Mouse (Mus musculus) intestine, embryonic 16.5 days (tissue): Measurements from ENCODE around the gene Mmp15. TPM values are rescaled to one million over a fixed set of nuclear protein-coding genes. Genes with fewer than 3 reads are reported as not detected.

Source experiments
- ATAC-seq: fragments of 200-750 bp; cut with Nextera tagmentation; 2 replicates; pipeline ENCODE4 v1.8.0; 2017; ENCODE audit warnings: moderate TSS enrichment, moderate library complexity
- H3K27ac ChIP-seq: fragments of 300-500 bp; sonication (generic); 2 replicates; pipeline ENCODE4 v1.5.1; 2014; ENCODE audit warnings: mild to moderate bottlenecking, low read length
- H3K27me3 ChIP-seq: fragments of 300-500 bp; sonication (generic); replicated peaks from 2 replicates; pipeline ENCODE4 v1.6.1; 2014; ENCODE audit warnings: low read length, control low read depth, mixed read lengths; ENCODE audit not compliant: control insufficient read depth, insufficient read depth
- H3K36me3 ChIP-seq: fragments of 300-500 bp; sonication (generic); 2 replicates; pipeline ENCODE4 v1.6.1; 2014; ENCODE audit warnings: low read length, control low read depth; ENCODE audit not compliant: control insufficient read depth, insufficient read depth
- H3K4me1 ChIP-seq: fragments of 300-500 bp; sonication (generic); 2 replicates; pipeline ENCODE4 v1.6.1; 2014; ENCODE audit warnings: low read length, control low read depth, mixed read lengths; ENCODE audit not compliant: control insufficient read depth, insufficient read depth
- H3K4me2 ChIP-seq: fragments of 300-500 bp; sonication (generic); 2 replicates; pipeline ENCODE4 v1.6.1; 2014; ENCODE audit warnings: low read depth, low read length, control low read depth
- H3K4me3 ChIP-seq: fragments of 300-500 bp; sonication (generic); 2 replicates; pipeline ENCODE4 v1.5.1; 2014; ENCODE audit warnings: mild to moderate bottlenecking, low read length
- H3K9ac ChIP-seq: fragments of 300-500 bp; sonication (generic); 2 replicates; pipeline ENCODE4 v1.6.1; 2014; ENCODE audit warnings: low read depth, low read length
- H3K9me3 ChIP-seq: fragments of 300-500 bp; sonication (generic); 2 replicates; pipeline ENCODE4 v1.6.1; 2016; ENCODE audit warnings: low read length, control low read depth; ENCODE audit not compliant: control insufficient read depth
- WGBS: fragments of 180-500 bp; shearing (Covaris S2); extraction: QIAGEN DNeasy Blood & Tissue Kit; methylation state at CpG from one replicate; pipeline ENCODE4 v1.1.7; 2014; 5-methylcytosine and 5-hydroxymethylcytosine counted together
- polyA plus RNA-seq: library from polyadenylated mRNA; unstranded; fragments of >200 nt; fragmentation: Nextera tagmentation; extraction: Ambion mirVana; gene quantifications from 2 replicates; pipeline ENCODE4 v1.2.1, GENCODE M21; 2015

Gene Mmp15
- 7.9 and 8.3 TPM in 2 replicates for polyA plus RNA-seq

GRCm38 (mm10) chr8:95352151-95352870 is at the start of gene Mmp15:
Gene Mmp15, plus strand, starts transcription at chr8:95352268.
- ATAC-seq, result peak; percentile 83
- Histone ChIP-seq H3K9ac (peak within 1 kb of the TSS; percentile 82), H3K4me3 (peak within 1 kb of the TSS; percentile 84), H3K27ac (peak within 1 kb of the TSS; percentile 84), H3K4me1 (peaks cover 30% of the 10 kb centered on the region), H3K36me3 (no peaks in the 10 kb centered on the region), H3K4me2 (peak within 1 kb of the TSS; percentile 95), H3K9me3 (no peaks in the 10 kb centered on the region), H3K27me3 (no peaks in the 10 kb centered on the region)
- WGBS, result under 1% methylated on average over 78 of the region's 80 CpGs

GRCm38 (mm10) chr8:95302410-95302809 is 49.7 kb upstream of the Mmp15 start:
- Histone ChIP-seq H3K4me3 (no peak overlapping the region), H3K4me1 (no peaks in the 10 kb centered on the region), H3K27ac (no peak overlapping the region), H3K9ac (no peak overlapping the region), H3K9me3 (no peaks in the 10 kb centered on the region), H3K36me3 (no peaks in the 10 kb centered on the region), H3K27me3 (no peaks in the 10 kb centered on the region), H3K4me2 (no peak overlapping the region)
- 19% methylated on average over 5 of the region's 5 CpGs for whole genome bisulfite sequencing
- ATAC-seq, result no peak

DNA sequence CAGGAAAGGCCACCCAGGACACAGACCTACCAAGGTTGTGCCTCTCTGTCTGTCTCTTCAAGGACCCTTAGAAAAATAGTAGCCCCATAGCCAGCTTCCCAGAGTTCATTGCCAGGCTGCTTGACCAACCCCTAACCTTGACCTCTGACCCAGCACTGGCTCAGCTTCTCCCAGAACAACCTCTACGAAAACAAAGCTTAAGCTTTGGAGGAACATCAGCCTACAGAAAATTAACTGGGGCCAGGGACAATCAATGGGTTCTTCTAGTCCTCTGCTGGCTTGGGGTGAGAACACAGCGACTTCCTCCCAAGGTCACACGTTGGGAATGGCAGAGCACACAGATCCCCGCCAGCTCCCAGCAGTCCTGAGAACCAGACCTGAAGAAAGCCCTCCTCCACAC is 46.5 kb upstream of the Mmp15 start:
- no peaks in the 10 kb centered on the region for H3K4me1 ChIP-seq
- H3K27me3 ChIP-seq, result no peaks in the 10 kb centered on the region
- H3K27ac ChIP-seq, result no peak overlapping the region
- no peaks in the 10 kb centered on the region for H3K36me3 ChIP-seq
- no peak for ATAC-seq
- H3K4me2 ChIP-seq, result no peak overlapping the region
- 49% methylated on average over 4 of the region's 4 CpGs for WGBS
- H3K9me3 ChIP-seq, result no peaks in the 10 kb centered on the region
- H3K4me3 ChIP-seq, result no peak overlapping the region
- no peak overlapping the region for H3K9ac ChIP-seq

DNA sequence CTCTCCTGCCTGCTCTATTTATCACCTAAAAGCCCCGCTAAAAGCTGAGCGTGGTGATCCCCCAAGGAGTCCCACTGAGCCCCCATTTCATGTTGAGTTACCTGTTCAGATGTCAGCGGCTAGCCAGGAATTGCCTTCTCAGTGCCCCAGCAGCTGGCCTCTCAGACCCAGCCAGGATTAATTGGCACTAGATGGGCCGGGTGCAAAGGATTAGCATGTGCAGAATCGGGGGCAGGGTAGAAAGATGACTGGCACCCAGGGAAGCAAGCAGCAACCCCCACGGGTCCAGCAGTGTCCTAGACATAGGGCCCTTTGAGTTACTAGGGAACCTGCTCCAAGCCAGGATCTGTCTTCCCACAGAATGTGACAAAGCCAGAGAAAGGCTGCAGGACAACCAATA is 45.6 kb upstream of the Mmp15 start, which contains the start of gene Cngb1:
Gene Cngb1 (minus strand): TSS at position 155 of the 400 bp plus-strand sequence.
- ATAC-seq, result no peak
- WGBS, result 52% methylated on average over 6 of the region's 6 CpGs
- Histone ChIP-seq H3K36me3 (no peaks in the 10 kb centered on the region), H3K27me3 (no peaks in the 10 kb centered on the region), H3K9me3 (no peaks in the 10 kb centered on the region), H3K4me1 (no peaks in the 10 kb centered on the region), H3K27ac (no peak within 1 kb of the TSS), H3K9ac (no peak within 1 kb of the TSS), H3K4me3 (no peak within 1 kb of the TSS), H3K4me2 (no peak within 1 kb of the TSS)

DNA sequence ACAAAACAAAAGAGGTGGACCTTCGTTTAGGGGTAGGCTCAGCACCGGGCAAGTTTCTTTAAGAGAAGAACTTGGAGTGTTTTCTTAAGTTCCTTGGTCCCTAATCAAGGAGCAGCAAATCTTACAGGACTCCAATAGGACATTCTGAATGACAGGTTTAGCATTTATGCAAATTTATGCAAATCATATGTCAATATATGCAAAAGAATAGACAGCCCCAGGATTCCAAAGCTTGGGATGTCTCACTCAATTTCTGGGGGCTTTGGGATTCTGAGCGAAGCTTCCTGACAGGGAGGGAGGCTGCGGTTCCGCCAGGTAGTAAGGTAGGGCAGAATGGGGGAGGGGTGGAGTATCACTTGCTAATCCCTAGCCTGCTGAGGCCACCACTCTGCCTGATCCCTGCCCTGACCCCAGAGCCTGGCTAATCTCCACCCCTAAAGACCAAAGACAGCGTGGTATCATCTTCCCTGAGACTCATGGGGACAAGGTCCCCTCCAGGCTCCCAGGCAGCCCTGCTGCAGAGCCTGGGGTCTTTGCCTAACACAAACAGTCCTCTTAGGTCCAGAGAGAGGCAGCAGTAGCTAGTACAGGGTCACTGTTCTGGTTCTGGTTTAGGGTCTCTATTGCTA is 41.6 kb upstream of the Mmp15 start, which contains the start of gene Tepp:
Gene Tepp (plus strand): TSS at position 225 of the 629 bp plus-strand sequence.
- Histone ChIP-seq H3K9ac (no peak within 1 kb of the TSS), H3K36me3 (no peaks in the 10 kb centered on the region), H3K27ac (no peak within 1 kb of the TSS), H3K9me3 (no peaks in the 10 kb centered on the region), H3K4me1 (no peaks in the 10 kb centered on the region), H3K27me3 (no peaks in the 10 kb centered on the region), H3K4me3 (no peak within 1 kb of the TSS), H3K4me2 (no peak within 1 kb of the TSS)
- 32% methylated on average over 6 of the region's 6 CpGs for WGBS
- no peak for ATAC-seq

GRCm38 (mm10) chr8:95312836-95313235 is 39.2 kb upstream of the Mmp15 start:
- Histone ChIP-seq H3K27ac (no peak overlapping the region), H3K4me1 (no peaks in the 10 kb centered on the region), H3K9me3 (no peaks in the 10 kb centered on the region), H3K4me2 (no peak overlapping the region), H3K27me3 (no peaks in the 10 kb centered on the region), H3K36me3 (no peaks in the 10 kb centered on the region), H3K9ac (no peak overlapping the region), H3K4me3 (no peak overlapping the region)
- no peak for ATAC-seq
- WGBS, result 62% methylated on average over 18 of the region's 18 CpGs

DNA sequence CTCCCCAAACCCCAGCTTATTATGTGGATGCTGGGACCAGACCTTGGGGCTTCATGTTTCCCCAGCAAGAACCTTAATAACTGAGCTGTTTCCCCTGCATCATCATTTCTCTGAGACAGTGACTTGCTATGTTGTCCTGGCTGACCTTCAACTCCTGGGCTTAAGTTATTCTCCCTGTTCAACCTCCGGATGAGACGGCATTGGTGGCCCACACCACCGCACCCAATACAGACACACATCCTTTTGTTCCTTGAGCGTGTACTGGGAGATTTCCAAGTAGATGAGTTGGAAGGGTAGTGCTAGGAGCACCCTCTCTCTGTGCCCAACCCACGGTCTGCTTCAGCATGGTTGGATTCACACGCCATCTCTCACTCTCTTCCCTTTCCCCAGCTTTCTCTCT is 38.2 kb upstream of the Mmp15 start:
- 85% methylated on average over 6 of the region's 6 CpGs for WGBS
- no peak overlapping the region for H3K4me3 ChIP-seq
- H3K36me3 ChIP-seq, result no peaks in the 10 kb centered on the region
- ATAC-seq, result no peak
- no peaks in the 10 kb centered on the region for H3K4me1 ChIP-seq
- H3K27ac ChIP-seq, result no peak overlapping the region
- H3K4me2 ChIP-seq, result no peak overlapping the region
- H3K9ac ChIP-seq, result no peak overlapping the region
- H3K27me3 ChIP-seq, result no peaks in the 10 kb centered on the region
- H3K9me3 ChIP-seq, result no peaks in the 10 kb centered on the region

DNA sequence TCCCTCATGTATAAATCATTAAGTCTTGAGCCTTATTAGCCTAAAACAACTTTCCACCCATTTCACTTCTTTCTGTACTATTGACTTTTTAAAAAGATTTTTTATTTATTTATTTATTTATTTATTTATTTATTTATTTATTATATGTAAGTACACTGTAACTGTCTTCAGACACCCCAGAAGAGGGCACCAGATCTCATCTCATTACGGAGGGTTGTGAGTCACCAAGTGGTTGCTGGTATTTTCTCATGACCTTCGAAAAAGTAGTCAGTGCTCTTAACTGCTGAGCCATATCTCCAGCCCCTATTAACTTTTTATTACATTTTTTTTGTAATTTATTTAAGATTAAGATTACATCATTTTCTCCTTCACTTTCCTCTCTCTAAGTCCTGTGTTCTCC is 37.4 kb upstream of the Mmp15 start:
- Histone ChIP-seq H3K27ac (no peak overlapping the region), H3K27me3 (no peaks in the 10 kb centered on the region), H3K4me3 (no peak overlapping the region), H3K9me3 (no peaks in the 10 kb centered on the region), H3K9ac (no peak overlapping the region), H3K4me2 (no peak overlapping the region), H3K4me1 (no peaks in the 10 kb centered on the region), H3K36me3 (no peaks in the 10 kb centered on the region)
- WGBS, result 62% methylated on average over 2 of the region's 2 CpGs
- no peak for ATAC-seq

DNA sequence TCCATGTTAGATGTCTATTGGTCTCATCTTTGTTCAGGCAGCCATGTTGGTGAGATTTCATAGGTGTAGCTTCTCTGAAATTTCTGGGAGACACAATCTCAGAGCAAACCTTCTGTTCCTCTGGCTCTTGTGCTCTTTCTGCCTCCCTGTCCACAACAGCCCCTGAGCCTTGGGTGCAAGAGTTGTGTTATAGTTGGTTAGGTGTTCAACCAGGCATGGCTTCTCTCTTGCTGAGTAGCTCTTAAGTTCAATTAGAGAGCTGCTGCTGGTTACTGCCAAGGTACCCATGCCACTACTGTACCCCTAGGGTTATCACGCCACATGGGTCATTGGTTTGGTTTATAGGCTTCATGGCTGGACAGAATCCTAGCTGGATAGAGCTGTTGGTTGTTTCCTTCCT is 36.7 kb upstream of the Mmp15 start:
- H3K4me2 ChIP-seq, result no peak overlapping the region
- H3K36me3 ChIP-seq, result no peaks in the 10 kb centered on the region
- H3K27ac ChIP-seq, result no peak overlapping the region
- no peak overlapping the region for H3K4me3 ChIP-seq
- 97% methylated on average over 1 of the region's 1 CpGs for WGBS
- peaks cover 5% of the 10 kb centered on the region; the same call in 1 of the 2 replicates for H3K4me1 ChIP-seq
- H3K9me3 ChIP-seq, result no peaks in the 10 kb centered on the region
- no peak overlapping the region for H3K9ac ChIP-seq
- no peaks in the 10 kb centered on the region for H3K27me3 ChIP-seq
- no peak for ATAC-seq
